Mouse (Mus musculus) c-Kit-positive CD71-negative TER-119-negative erythroid progenitor cells, embryonic 14.5 days (primary cell): ENCODE results near the gene Magea5.
"Not testable (repeated sequence)": the region's sequence is repeated elsewhere in the genome, so short reads cannot be mapped to it uniquely, and the experiment has no call there.

ENCODE experiments used
- DNase-seq: peaks from one replicate; pipeline ENCODE4 v3.0.0-alpha.2; 2013; ENCODE audit warnings: low read depth

The Magea5 gene

GRCm38 (mm10) chrX:155063045-155063444 is at the start of gene Magea5:
TSS of gene Magea5 (minus strand) at chrX:155063145.
- not testable (repeated sequence) for DNase-seq

GRCm38 (mm10) chrX:155098024-155098423 is 35.1 kb upstream of the Magea5 start:
- DNase-seq, result no peak

GRCm38 (mm10) chrX:155093566-155093965 is 30.6 kb upstream of the Magea5 start, which contains the start of gene Magea2:
TSS of gene Magea2 (minus strand) at chrX:155093666.
- DNase-seq, result not testable (repeated sequence)

GRCm38 (mm10) chrX:155089693-155090092 is 26.7 kb upstream of the Magea5 start, which contains the start of gene Magea1:
TSS of gene Magea1 (minus strand) at chrX:155089793.
- DNase-seq, result not testable (repeated sequence)
